Mouse (Mus musculus): ENCODE data around the gene Lmf2.

The Lmf2 gene

GRCm38 (mm10) chr15:89372536-89372935, 17.1 kb upstream of the Lmf2 start:
- DNase-seq (ENCODE audit: low spot score in 2 of 2) = no peak

GRCm38 (mm10) chr15:89372068-89372467, 16.6 kb upstream of the Lmf2 start:
- DNase-seq (ENCODE audit: low spot score in 2 of 2) = no peak

DNA sequence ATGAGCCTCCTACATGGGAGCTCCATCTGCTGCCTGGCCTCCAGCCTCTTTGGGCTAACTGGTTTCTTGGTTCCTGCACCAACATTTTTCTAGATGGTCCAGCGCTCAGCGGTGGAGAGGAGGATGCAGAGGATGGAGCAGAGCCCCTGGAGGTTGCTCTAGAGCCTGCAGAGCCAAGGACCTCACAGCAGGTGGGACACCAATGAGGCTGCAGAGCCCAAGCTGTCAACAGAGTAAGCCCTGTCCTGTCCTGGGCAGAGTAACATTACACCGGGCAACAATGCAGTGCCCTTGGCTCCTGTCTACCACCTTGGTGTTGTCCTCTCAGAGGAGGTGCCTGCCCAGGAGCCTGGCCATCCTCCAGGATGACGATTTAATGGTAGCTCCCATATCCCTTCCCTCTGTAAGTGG, 9.7 kb upstream of the Lmf2 start:
- DNase-seq (ENCODE audit: low spot score in 2 of 2) = no peak

DNA sequence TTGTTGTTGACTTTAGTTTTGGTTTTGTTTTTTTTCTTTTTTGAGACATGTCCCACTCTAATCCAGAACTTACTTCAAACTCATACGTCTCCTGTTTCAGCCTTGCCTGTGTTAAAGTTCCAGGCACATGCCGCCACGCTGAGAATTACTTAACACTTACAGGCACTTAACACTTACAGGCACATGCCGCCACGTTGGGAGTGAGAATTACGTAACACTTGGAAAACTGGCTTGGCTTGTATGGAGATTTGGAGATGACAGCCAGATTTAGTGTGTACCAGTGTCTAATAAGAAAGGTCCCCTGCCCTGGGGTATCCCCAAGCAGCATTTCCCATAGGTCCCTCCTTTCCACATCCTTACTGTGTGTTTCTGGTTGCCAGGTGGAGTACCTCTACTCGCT, 7.6 kb upstream of the Lmf2 start:
- DNase-seq (ENCODE audit: low spot score in 2 of 2) = no peak

- DNase-seq (ENCODE audit: low spot score in 2 of 2) = no peak
Observed at GRCm38 (mm10) chr15:89358784-89359183, 3.3 kb upstream of the Lmf2 start.

DNA sequence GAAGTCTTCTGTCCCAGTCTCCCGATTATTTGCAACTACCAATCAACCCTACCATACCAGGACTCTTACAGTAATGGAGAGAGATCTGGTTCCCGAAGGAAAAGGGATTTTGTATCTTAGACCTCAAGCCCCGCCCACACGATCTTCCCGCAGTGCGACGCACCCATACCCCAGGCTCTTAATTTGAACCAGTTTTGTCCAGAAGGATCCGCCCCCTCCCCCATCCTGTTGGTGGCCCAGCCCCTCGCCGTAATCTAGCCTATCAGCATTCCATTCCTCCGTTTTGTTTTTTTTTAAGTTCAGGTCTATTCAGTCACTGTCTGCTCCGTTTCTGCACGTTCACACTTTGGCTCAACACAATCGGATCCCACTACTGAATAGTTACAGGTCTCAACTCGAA, 913 bp upstream of the Lmf2 start:
- DNase-seq (ENCODE audit: low spot score in 2 of 2) = no peak

DNA sequence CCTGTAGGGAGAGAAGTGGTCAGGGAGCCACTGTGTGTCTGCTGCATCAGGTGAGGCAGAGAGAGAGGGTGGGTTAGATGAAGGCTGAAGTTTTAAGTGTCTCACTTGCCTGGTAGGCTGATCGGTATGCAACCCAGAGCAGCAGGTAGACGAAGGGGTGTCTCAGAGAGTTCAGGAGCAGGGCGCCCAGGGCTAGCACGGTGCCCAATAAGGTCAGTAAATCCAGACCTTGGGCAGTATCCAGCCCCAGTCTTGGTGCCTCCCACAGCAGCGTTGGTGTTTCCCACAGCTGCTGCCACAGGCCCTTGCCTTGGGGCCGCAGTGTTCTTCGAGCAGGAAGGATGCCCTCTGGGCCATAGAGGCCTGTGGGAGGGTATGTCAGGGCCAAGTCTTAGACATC, 1.0 kb downstream of the Lmf2 start:
- DNase-seq (ENCODE audit: low spot score in 2 of 2) = no peak

DNA sequence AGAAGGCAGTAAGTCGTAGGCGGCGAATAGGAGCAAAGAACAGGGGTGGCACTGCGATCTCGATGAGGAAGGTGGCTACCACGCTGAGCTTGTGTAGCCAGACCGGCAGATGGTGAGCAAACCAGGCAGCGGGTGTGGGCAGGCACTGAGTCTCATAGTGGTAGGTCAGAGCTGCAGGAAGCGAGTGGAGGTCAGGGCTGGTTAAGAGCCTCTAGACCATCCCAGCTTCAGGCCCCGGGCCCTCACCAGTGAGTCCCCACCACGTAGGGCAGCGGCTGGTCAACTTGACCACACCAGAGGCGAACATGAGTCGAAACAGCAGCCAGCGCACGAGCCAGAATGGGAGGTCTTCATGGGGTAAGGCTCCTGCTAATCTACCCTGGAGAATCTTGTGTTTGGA, 1.6 kb downstream of the Lmf2 start:
- DNase-seq (ENCODE audit: low spot score in 2 of 2) = no peak

- no peak for DNase-seq (ENCODE audit: low spot score in 2 of 2)
Observed at GRCm38 (mm10) chr15:89352795-89353194, 2.7 kb downstream of the Lmf2 start.

DNA sequence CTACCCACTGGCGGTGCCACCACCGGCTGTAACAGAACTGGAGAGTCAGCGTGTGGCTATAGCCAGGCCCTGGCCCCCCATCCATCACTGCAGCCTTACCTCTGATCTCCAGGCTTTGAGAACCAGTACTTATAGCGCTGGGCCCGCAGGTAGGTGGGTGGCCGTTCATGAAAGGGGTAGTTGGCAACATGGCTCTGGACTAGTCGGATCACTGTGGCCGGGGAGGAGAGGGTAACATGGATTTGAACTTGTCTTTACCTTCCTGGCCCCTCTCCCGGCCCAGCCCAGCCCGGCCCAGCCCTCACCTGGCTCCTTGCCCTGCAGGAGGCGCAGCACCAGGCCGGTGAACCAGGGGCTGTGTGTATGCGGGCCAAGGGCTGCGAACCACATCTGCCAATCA, 3.4 kb downstream of the Lmf2 start:
- DNase-seq (ENCODE audit: low spot score in 2 of 2) = no peak

- no peak for DNase-seq (ENCODE audit: low spot score in 2 of 2)
Observed at GRCm38 (mm10) chr15:89351302-89351701, 4.2 kb downstream of the Lmf2 start.

GRCm38 (mm10) chr15:89350447-89350846, 5.0 kb downstream of the Lmf2 start:
- no peak for DNase-seq (ENCODE audit: low spot score in 2 of 2)

GRCm38 (mm10) chr15:89343325-89343724, 12.1 kb downstream of the Lmf2 start:
- DNase-seq (ENCODE audit: low spot score in 2 of 2) = no peak

- DNase-seq (ENCODE audit: low spot score in 2 of 2) = no peak
Observed at GRCm38 (mm10) chr15:89341678-89342077, 13.8 kb downstream of the Lmf2 start.

DNA sequence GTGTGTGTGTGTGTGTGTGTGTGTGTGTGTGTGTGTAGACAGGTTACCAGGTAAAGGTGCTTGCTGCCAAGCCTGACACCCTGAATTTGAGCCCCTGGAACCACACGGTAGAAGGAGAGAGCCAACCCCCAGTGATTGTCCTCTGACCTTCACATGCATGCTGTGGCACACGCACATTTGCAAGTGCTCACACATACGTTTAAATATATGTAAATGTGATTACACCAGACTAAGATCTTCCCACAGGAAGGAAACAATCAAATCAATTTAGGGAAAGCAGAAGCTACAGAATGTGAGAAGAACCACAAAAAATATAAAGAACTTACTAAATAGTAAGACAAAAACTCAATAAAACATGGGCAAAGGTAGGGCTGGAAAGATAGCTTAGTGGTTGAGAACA, 15.3 kb downstream of the Lmf2 start:
- no peak for DNase-seq (ENCODE audit: low spot score in 2 of 2)

DNA sequence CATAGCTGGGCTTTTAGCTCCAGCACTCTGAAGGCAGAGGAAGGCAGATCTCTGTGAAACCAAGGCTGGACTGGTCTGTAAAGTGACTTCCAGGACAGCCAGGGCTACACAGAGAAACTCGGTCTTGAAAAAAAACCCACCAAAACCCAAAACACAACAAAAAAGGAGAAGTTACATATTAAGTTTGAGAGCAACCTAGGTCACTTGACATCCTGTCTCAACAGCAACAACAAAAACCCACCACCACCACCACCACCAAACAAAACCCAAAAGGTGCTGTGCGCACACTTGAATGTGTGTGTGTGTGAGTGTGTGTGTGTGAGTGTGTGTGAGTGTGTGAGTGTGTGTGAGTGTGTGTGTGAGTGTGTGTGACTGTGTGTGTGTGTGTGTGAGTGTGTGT, 15.8 kb downstream of the Lmf2 start:
- DNase-seq (ENCODE audit: low spot score in 2 of 2) = no peak

DNA sequence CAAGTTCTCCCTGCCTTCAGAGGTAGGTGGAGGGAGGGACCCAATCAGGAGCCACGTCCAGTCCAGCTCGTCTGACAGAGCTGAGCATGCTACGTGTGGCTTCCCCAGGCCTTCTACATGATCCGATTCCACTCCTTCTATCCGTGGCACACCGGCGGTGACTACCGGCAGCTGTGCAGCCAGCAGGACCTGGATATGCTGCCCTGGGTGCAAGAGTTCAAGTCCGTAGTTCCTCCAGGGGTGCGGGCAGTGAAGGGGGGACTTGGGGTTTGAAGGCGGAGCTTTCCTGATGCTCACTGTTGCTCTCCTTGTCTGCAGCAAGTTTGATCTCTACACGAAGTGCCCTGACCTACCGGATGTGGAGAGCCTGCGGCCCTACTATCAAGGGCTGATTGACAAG, 19.0 kb downstream of the Lmf2 start:
- no peak for DNase-seq (ENCODE audit: low spot score in 2 of 2)

DNA sequence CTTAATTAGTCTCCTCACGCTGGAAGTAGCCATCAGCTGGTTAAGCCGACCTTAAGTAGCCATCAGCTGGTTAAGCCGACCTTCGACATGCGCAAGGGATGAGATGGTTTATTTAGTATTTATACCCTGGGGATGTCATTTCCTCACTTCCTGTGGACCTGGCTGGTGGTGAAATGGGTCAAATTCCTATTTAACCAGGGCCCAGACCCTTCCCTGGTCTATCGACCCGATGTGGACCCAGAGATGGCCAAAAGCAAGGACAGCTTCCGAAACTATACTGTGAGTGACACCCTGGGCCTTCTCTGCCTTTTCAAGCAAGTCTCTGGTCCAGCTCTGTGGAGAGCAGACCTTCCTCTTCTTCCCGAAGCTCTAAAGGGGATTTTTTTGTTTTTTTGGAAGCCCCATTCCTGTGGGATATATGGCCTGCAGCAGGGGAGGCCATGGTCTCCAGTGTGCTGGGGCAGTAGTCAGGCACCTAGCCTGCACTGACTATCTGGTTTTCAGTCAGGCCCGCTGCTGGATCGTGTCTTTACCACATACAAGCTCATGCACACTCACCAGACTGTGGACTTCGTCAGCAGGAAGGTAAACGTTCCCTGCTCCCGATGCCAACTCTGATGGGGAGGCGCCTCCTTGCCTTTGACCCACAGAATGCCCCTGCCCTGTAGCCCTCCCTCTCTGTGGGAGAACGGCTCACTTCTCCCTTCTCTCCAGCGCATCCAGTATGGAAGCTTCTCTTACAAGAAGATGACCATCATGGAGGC, 20.5 kb downstream of the Lmf2 start:
- no peak for DNase-seq (ENCODE audit: low spot score in 2 of 2)

GRCm38 (mm10) chr15:89334271-89334670, 21.2 kb downstream of the Lmf2 start, which contains the start of gene Miox:
Miox (plus strand) TSS chr15:89334398.
- DNase-seq (ENCODE audit: low spot score in 2 of 2) = no peak

GRCm38 (mm10) chr15:89326441-89326840, 29.0 kb downstream of the Lmf2 start:
- no peak for DNase-seq (ENCODE audit: low spot score in 2 of 2)

GRCm38 (mm10) chr15:89323656-89324055, 31.8 kb downstream of the Lmf2 start:
- no peak for DNase-seq (ENCODE audit: low spot score in 2 of 2)

DNA sequence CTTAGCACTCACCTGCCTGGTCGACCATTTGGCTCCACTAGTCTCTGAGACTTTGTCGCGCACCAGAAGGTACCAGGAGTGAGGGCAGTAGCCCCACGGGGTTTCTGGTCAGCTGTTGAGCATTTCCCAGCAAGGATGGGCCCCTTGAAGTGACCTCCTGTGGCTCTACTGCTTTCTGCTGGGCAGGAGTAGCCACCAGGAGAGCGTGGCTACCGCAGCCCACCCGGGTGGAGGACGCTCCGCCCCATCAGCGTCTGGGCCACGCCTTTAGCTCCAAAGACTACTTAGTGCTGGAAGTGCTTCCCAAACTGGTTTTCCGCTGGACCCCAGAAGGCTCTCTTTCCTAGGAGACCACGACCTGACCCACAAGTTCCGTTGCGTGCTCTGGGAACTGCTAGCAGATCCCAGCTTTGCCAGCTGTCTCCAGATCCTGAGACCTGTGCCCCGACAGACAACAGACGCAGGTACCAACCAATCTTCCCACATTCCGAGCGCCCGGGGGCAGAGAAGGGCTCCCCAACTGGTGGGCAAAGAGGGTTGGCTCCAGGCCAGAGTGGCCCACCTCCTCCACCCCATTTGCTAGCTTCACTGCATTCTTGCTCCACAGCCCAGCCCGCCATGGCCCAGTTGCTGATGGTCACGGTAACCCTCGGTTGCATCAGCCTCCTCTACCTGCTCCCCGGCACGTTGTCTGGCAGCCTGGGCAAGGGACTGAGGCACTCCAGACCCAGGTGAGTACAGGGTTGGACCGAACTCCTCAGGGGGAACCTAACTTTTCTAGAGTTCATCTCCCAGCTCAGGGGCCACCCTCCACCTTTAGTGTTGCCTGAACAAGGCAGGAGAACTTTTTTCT, 32.6 kb downstream of the Lmf2 start, which contains the start of gene Adm2:
Gene Adm2 (plus strand): TSS at position 51 of the 853 bp plus-strand sequence.
- DNase-seq (ENCODE audit: low spot score in 2 of 2) = no peak

GRCm38 (mm10) chr15:89321264-89321663, 34.2 kb downstream of the Lmf2 start:
- no peak for DNase-seq (ENCODE audit: low spot score in 2 of 2)

All from frontal cortex, postnatal 25 days (tissue).